Mouse (Mus musculus) erythroblast, embryonic 14.5 days (primary cell): ENCODE measurements around the gene Mlxipl.

Experiments used
- GATA1 ChIP-seq: IDR thresholded peaks from 2 replicates; pipeline ENCODE4 v1.6.1; 2012; ENCODE audit warnings: low read length, inconsistent platforms, mixed read lengths
- TAL1 ChIP-seq: IDR thresholded peaks from 3 replicates; pipeline ENCODE4 v1.6.1; 2012; ENCODE audit warnings: low read length, inconsistent platforms, mixed read lengths

GRCm38 (mm10) chr5:135100981-135101380 lies 11.3 kb downstream of the Mlxipl start:
- TF ChIP-seq GATA1 = no peak
- TF ChIP-seq TAL1 = no peak
